In genomic region chr16:44530829-44531228, GRCm38 (mm10) we compare ENCODE assay signal across 9 mouse cellular contexts. TPM values are rescaled to one million over a fixed set of nuclear protein-coding genes. Genes with fewer than 3 reads are reported as not detected.
DNase-seq lines count a peak whose midpoint lies in the region; ATAC-seq and TF ChIP-seq lines count a peak whose summit lies in the region.
"Had no signal": no experiment of that assay in that cellular context is flagged by ENCODE, and none has a peak within 500 bp of the region (broad histone marks: within the 10 kb centered on the region; RNA-seq: fewer than 3 reads in every experiment).

No protein-coding gene starts in this region.

- intact Hi-C loops in heart, postnatal 10 days (cut with DNase I) = no loop called here

- H3K4me3 ChIP-seq in heart, embryonic 10.5 days = peak overlapping the region; percentile 52
- peak overlapping the region; percentile 17; the same call in 1 of the 2 replicates for H3K4me3 ChIP-seq in ES-Bruce4 (ENCODE audit: low read depth, low read length)
- peak overlapping the region; percentile 10 for H3K4me3 ChIP-seq in embryonic facial prominence, embryonic 15.5 days (replicated peaks)

- no peaks in the 10 kb centered on the region for H3K27me3 ChIP-seq in heart, embryonic 10.5 days (ENCODE audit: insufficient read depth, poor library complexity, severe bottlenecking)
- H3K27me3 ChIP-seq in ES-Bruce4 (ENCODE audit: control insufficient read depth, insufficient read depth, low read length, poor library complexity, severe bottlenecking) = no peaks in the 10 kb centered on the region; the same call in 1 of the 2 replicates
- no peaks in the 10 kb centered on the region for H3K27me3 ChIP-seq in embryonic facial prominence, embryonic 15.5 days
- H3K27me3 ChIP-seq: CH12.LX had no signal

- WGBS in heart, embryonic 10.5 days = 1% methylated on average over 7 of the region's 7 CpGs
- 2% methylated on average over 7 of the region's 7 CpGs for WGBS in embryonic facial prominence, embryonic 15.5 days

- TF ChIP-seq POLR2A in ES-Bruce4 (IDR thresholded peaks at IDR 0.05; ENCODE audit: insufficient read depth, low read length) = no peak

- no peak overlapping the region for H3K9ac ChIP-seq in ES-Bruce4 (ENCODE audit: low read depth, poor library complexity, severe bottlenecking)
- no peak overlapping the region for H3K9ac ChIP-seq in embryonic facial prominence, embryonic 15.5 days

- H3K4me1 ChIP-seq in heart, embryonic 10.5 days = peaks cover 57% of the 10 kb centered on the region
- H3K4me1 ChIP-seq in ES-Bruce4 (ENCODE audit: control insufficient read depth, insufficient read depth, low read length) = peaks cover 5% of the 10 kb centered on the region
- H3K4me1 ChIP-seq in embryonic facial prominence, embryonic 15.5 days = peaks cover 81% of the 10 kb centered on the region

- DNase-seq in heart, embryonic 10.5 days (ENCODE audit: low spot score) = peak; percentile 81
- DNase-seq in heart, postnatal 10 days = no peak
- DNase-seq in mesoderm, embryonic 11.5 days (ENCODE audit: low read depth, low spot score) = peak; percentile 94
- DNase-seq in ovary, postnatal 10 days (ENCODE audit: low spot score) = no peak
- DNase-seq in lung, adult 18-20 months = no peak
- no peak for DNase-seq in spleen, postnatal 14 days (ENCODE audit: low spot score in 2 of 2)

- peak; percentile 53 for ATAC-seq in embryonic facial prominence, embryonic 15.5 days (ENCODE audit: insufficient number of reproducible peaks, low FRiP score, low TSS enrichment, low read depth)

- H3K36me3 ChIP-seq in heart, embryonic 10.5 days = no peaks in the 10 kb centered on the region
- H3K36me3 ChIP-seq in ES-Bruce4 (ENCODE audit: control insufficient read depth, insufficient read depth, low read length, poor library complexity, severe bottlenecking) = no peaks in the 10 kb centered on the region
- H3K36me3 ChIP-seq in embryonic facial prominence, embryonic 15.5 days = peaks cover 3% of the 10 kb centered on the region

- peak overlapping the region; percentile 44; the same call in 1 of the 2 replicates for H3K27ac ChIP-seq in heart, embryonic 10.5 days
- H3K27ac ChIP-seq in ES-Bruce4 (ENCODE audit: insufficient read depth, low read length) = no peak overlapping the region
- H3K27ac ChIP-seq in embryonic facial prominence, embryonic 15.5 days (replicated peaks) = peak overlapping the region; percentile 84

- no peaks in the 10 kb centered on the region for H3K9me3 ChIP-seq in heart, embryonic 10.5 days
- no peaks in the 10 kb centered on the region for H3K9me3 ChIP-seq in ES-Bruce4 (replicated peaks; ENCODE audit: control insufficient read depth, insufficient read depth, low read length, poor library complexity, severe bottlenecking)
- H3K9me3 ChIP-seq in embryonic facial prominence, embryonic 15.5 days (replicated peaks) = no peaks in the 10 kb centered on the region

- peak overlapping the region; percentile 39 for H3K4me2 ChIP-seq in embryonic facial prominence, embryonic 15.5 days (replicated peaks)

- no peak for TF ChIP-seq EP300 in ES-Bruce4 (IDR thresholded peaks at IDR 0.05; ENCODE audit: insufficient read depth, low read depth, low read length)

- no peak for TF ChIP-seq CTCF in ES-Bruce4 (IDR thresholded peaks at IDR 0.05; ENCODE audit: low read depth, low read length)

RNA-seq across cellular contexts. Expression of gene Boc, which starts 27.9 kb away (rescaled TPM):
- polyA plus RNA-seq in heart, embryonic 10.5 days (2016; fragmentation: Nextera tagmentation; extraction: Ambion mirVana) = 5.4 and 8.7 TPM in 2 replicates
- 1 to 10 TPM; 9.0 to 9.4 TPM for total RNA-seq in heart, postnatal 10 days (2021)
- polyA plus RNA-seq in ES-Bruce4 (2011; ENCODE audit: insufficient read depth, insufficient read length, low read depth, missing spikeins) = 0.88 and 1.3 TPM in 2 replicates
- 42.3 and 49.1 TPM in 2 replicates for polyA plus RNA-seq in embryonic facial prominence, embryonic 15.5 days (2015; fragmentation: Nextera tagmentation; extraction: Ambion mirVana)

Comparison
In these comparisons a context has a peak if more than half of its experiments do, and no peak if none do; other contexts are left out.
1. DNase-seq: peak in heart, embryonic 10.5 days (single experiment) and mesoderm, embryonic 11.5 days (single experiment); none in heart, postnatal 10 days (0 of 2), ovary, postnatal 10 days (single experiment), lung, adult 18-20 months (0 of 2) and spleen, postnatal 14 days (0 of 2).
2. Peak in every context shown above with its lines, with median percentiles within 50 percentile points of each other: H3K4me3 ChIP-seq.